Mouse (Mus musculus) liver, embryonic 14 days (tissue): ENCODE measurements around the gene Usp17lb. TPM values are rescaled to one million over a fixed set of nuclear protein-coding genes. Genes with fewer than 3 reads are reported as not detected.

Experiments used
- polyA plus RNA-seq: library from polyadenylated mRNA; depleted of rRNA; stranded (reverse); fragments of >200 nt; gene quantifications from 2 replicates; pipeline ENCODE4 v1.2.3, GENCODE M21; 2012; rRNA removed

Usp17lb gene
- not detected in 2 replicates for polyA plus RNA-seq

DNA sequence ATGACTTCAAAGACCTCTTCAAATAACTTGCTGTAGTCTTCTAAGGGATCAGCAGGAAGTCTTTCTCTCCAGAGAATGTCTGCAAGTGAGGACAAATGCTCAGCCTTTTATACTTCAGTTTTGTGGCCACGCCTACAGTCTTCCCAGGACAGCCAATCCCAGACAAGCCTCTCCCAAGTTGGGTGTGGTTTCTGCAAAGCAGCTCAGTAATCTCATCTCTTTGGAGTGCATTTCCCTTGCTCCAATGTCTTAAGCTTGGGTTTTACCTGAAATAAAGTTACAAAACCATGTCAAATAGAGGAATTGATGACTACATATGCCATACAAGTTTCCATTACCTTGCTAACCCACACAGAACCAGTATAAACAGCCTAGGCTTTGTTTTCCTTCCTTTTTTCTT is at the start of gene Usp17lb:
Usp17lb (minus strand) TSS at position 101 of the 400 bp plus-strand sequence.

GRCm38 (mm10) chr7:104877731-104878130 is 35.3 kb upstream of the Usp17lb start, which contains the start of gene Olfr665:
Gene Olfr665 (plus strand): TSS chr7:104878031.

DNA sequence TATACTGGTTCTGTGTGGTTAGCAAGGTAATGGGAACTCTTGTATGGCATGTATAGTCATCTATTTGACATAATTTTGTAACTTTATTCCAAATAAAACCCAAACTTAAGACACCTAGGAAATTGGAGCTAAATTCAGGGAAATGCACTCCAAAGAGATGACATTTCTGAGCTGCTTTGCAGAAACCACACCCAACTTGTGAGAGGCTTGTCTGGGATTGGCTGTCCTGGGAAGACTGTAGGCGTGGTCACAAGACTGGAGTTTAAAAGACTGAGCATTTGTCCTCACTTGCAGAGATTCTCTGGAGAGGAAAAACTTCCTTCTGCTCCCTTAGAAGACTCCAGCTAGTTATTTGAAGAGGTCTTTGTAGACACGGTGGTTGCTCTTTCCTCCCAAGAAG is 14.3 kb upstream of the Usp17lb start, which contains the start of gene Usp17la:
Usp17la (plus strand) TSS at position 301 of the 400 bp plus-strand sequence.

Other genes with a start within 250 kb of the Usp17lb start
- gene Olfr655, start 240.8 kb downstream of the Usp17lb start, polyA plus RNA-seq: not detected in 2 replicates
- gene Olfr656, start 228.6 kb downstream of the Usp17lb start, polyA plus RNA-seq: not detected in 2 replicates
- not detected in 2 replicates for gene Olfr657, start 217.8 kb downstream of the Usp17lb start, polyA plus RNA-seq
- gene Olfr658, start 195.3 kb downstream of the Usp17lb start, polyA plus RNA-seq: 0.01 TPM in 1 of 2 replicates, not detected in the other
- not detected in 2 replicates for gene Olfr659, start 175.8 kb downstream of the Usp17lb start, polyA plus RNA-seq
- not detected in 2 replicates for gene Olfr661, start 156.1 kb downstream of the Usp17lb start, polyA plus RNA-seq
- gene Usp17le, start 65.1 kb downstream of the Usp17lb start, polyA plus RNA-seq: not detected in 2 replicates
- not detected in 2 replicates for gene Usp17la, start 14.4 kb upstream of the Usp17lb start, polyA plus RNA-seq
- gene Olfr665, start 35.4 kb upstream of the Usp17lb start, polyA plus RNA-seq: not detected in 2 replicates
- gene Olfr666, start 53.3 kb upstream of the Usp17lb start, polyA plus RNA-seq: not detected in 2 replicates
- gene Olfr667, start 78.9 kb upstream of the Usp17lb start, polyA plus RNA-seq: not detected in 2 replicates
- not detected in 2 replicates for gene Olfr668, start 85.5 kb upstream of the Usp17lb start, polyA plus RNA-seq
- not detected in 2 replicates for gene Olfr669, start 91.6 kb upstream of the Usp17lb start, polyA plus RNA-seq
- gene Olfr670, start 120.0 kb upstream of the Usp17lb start, polyA plus RNA-seq: not detected in 2 replicates
- not detected in 2 replicates for gene Olfr671, start 136.5 kb upstream of the Usp17lb start, polyA plus RNA-seq
- not detected in 2 replicates for gene Olfr672, start 159.4 kb upstream of the Usp17lb start, polyA plus RNA-seq
- gene Olfr675, start 185.9 kb upstream of the Usp17lb start, polyA plus RNA-seq: not detected in 2 replicates
- gene Olfr676, start 190.1 kb upstream of the Usp17lb start, polyA plus RNA-seq: not detected in 2 replicates
- gene Olfr677, start 208.8 kb upstream of the Usp17lb start, polyA plus RNA-seq: not detected in 2 replicates
- not detected in 2 replicates for gene Olfr678, start 221.9 kb upstream of the Usp17lb start, polyA plus RNA-seq
- not detected in 2 replicates for gene Olfr679, start 238.6 kb upstream of the Usp17lb start, polyA plus RNA-seq